Mouse (Mus musculus): ENCODE results near the gene Pm20d1. TPM values are rescaled to one million over a fixed set of nuclear protein-coding genes. Genes with fewer than 3 reads are reported as not detected.

The Pm20d1 gene
- polyA plus RNA-seq, 1 experiment: 0.35 TPM

DNA sequence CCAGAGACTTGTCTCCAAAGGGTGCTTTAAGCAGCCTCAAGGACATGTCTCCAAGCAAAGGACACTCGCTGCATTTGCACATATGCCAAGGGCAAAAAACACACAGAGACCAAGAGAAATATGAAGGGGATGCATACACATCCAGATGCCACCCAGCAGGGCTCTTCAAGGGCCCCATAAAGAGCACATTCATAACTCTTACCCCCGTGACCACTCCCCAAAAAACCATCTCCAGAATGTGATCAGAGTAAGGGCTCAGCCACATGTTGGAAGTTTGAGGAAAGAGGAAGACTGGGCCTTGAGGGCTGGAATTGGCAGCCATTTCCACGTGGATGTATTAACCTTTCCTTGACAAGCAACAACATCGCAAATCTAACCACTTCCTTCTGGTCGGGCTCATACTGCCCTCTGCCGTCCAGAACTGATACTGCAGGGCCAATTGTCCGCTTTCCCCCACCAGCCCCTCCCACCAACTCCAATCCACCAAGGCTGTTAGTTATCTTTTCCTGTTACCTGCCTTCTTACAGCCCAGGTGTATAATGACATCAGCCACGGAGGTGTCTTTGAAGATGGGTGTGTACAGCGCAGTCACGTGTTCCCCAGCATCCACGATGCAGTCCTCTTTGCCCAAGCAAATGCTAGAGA lies 31.7 kb upstream of the Pm20d1 start:
- WGBS: 19% methylated on average over 11 of the region's 11 CpGs

DNA sequence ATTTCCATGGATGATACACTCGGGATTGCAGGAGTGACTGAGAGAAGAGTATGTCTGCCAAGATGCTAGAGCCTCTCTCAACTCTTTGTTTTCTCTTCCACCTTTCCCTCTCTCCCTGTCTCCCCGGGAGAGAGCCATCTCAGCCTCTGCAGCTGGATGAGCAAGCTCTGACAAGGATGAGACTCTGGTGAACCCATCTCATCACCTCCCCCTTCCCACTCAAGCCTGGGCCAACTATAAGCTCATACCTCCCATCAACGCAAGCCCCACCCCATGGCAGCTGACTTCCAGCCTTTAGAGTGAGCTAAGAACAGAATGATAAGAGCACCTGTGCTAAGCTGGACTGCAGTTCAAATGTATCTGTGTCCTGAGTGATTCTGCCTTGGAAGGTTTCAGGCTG lies 27.9 kb upstream of the Pm20d1 start:
- TF ChIP-seq POLR2A (IDR thresholded peaks at IDR 0.05; ENCODE audit: borderline replicate concordance, control insufficient read depth, low read depth, low read length) (no peak), CTCF (IDR thresholded peaks at IDR 0.05; ENCODE audit: control insufficient read depth, insufficient read depth, low read length) (no peak)
- Histone ChIP-seq H3K27ac (ENCODE audit: control insufficient read depth, insufficient read depth, low read depth, low read length, poor library complexity) (no peak overlapping the region), H3K4me3 (replicated peaks; ENCODE audit: control insufficient read depth, low read depth, low read length) (no peak overlapping the region), H3K4me1 (ENCODE audit: control insufficient read depth, insufficient read depth, low read length) (no peaks in the 10 kb centered on the region)
- WGBS: 75% methylated on average over 3 of the region's 3 CpGs

More for the DNA sequence above, 31.7 kb upstream of the Pm20d1 start:
- no peaks in the 10 kb centered on the region for H3K4me1 ChIP-seq (ENCODE audit: control insufficient read depth, insufficient read depth, low read length)
- H3K27ac ChIP-seq (ENCODE audit: control insufficient read depth, insufficient read depth, low read depth, low read length, poor library complexity): no peak overlapping the region
- TF ChIP-seq POLR2A (IDR thresholded peaks at IDR 0.05; ENCODE audit: borderline replicate concordance, control insufficient read depth, low read depth, low read length): no peak
- peak; percentile 92 for TF ChIP-seq CTCF (IDR thresholded peaks at IDR 0.05; ENCODE audit: control insufficient read depth, insufficient read depth, low read length)
- H3K4me3 ChIP-seq (replicated peaks; ENCODE audit: control insufficient read depth, low read depth, low read length): no peak overlapping the region

DNA sequence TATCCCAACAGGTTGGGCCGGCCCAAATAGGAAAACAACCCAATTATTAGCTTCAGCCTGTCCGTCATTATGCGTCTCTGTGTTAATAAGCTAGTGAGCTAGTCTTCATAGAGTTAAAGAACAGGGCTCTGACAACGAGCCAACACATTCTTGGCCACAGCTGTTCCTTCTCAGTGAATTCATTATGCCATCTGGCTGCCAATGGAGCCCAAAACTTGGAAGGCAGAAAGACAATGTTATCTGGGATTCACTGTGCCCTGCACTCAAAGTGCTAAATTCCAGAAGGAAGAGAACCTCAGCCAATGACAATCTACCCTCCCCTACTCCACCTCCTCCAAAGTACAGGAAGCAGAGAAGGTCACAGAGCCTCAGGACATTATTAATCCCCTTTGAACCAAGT lies 26.5 kb upstream of the Pm20d1 start:
- H3K4me1 ChIP-seq (ENCODE audit: control insufficient read depth, insufficient read depth, low read length): no peaks in the 10 kb centered on the region
- H3K4me3 ChIP-seq (replicated peaks; ENCODE audit: control insufficient read depth, low read depth, low read length): no peak overlapping the region
- no peak for TF ChIP-seq POLR2A (IDR thresholded peaks at IDR 0.05; ENCODE audit: borderline replicate concordance, control insufficient read depth, low read depth, low read length)
- no peak for TF ChIP-seq CTCF (IDR thresholded peaks at IDR 0.05; ENCODE audit: control insufficient read depth, insufficient read depth, low read length)
- 80% methylated on average over 4 of the region's 4 CpGs for WGBS
- H3K27ac ChIP-seq (ENCODE audit: control insufficient read depth, insufficient read depth, low read depth, low read length, poor library complexity): no peak overlapping the region

DNA sequence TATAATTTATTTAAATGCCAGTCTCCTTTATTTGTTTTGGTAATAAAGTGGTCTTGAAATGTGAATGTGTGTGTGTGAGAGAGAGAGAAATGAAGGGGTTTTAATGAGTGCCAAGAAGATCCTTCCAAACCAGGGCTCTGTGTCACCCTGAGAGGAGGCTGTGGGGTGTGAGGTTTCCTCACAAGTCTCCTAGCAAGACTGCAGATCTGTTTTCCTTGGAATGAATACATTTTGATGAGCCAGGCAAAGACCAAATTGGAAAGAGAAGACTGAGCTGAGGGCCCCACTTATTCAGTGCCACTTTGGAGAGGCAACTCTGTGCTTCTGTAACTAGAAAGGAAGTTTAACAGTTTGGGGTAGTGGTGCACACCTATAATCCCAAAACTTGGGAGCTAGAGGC lies 25.7 kb upstream of the Pm20d1 start:
- Histone ChIP-seq H3K4me3 (replicated peaks; ENCODE audit: control insufficient read depth, low read depth, low read length) (no peak overlapping the region), H3K4me1 (ENCODE audit: control insufficient read depth, insufficient read depth, low read length) (no peaks in the 10 kb centered on the region), H3K27ac (ENCODE audit: control insufficient read depth, insufficient read depth, low read depth, low read length, poor library complexity) (no peak overlapping the region)
- TF ChIP-seq CTCF (IDR thresholded peaks at IDR 0.05; ENCODE audit: control insufficient read depth, insufficient read depth, low read length) (no peak), POLR2A (IDR thresholded peaks at IDR 0.05; ENCODE audit: borderline replicate concordance, control insufficient read depth, low read depth, low read length) (no peak)

DNA sequence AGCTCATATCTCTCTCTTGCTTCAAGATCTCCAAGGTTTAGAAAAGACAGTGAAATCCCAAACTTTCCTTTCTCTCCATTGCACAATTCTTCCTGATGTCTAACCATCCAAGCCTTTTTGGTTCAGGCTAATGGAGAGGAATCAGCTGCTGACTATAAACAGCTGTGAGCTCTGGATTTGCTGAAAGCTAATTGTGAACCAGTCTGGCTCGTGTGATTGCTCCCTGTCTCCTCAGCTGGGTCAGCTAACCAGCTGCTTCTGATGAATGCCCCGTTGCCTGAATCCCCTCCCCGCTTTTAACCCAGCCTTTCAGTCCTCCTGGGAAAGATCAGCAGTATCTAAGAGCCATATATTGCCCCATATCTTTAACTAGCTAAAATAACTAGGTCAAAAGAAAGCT lies 2.6 kb upstream of the Pm20d1 start:
- no peaks in the 10 kb centered on the region for H3K4me1 ChIP-seq (ENCODE audit: control insufficient read depth, insufficient read depth, low read length)
- WGBS: 67% methylated on average over 3 of the region's 3 CpGs
- TF ChIP-seq CTCF (IDR thresholded peaks at IDR 0.05; ENCODE audit: control insufficient read depth, insufficient read depth, low read length): no peak
- no peak for TF ChIP-seq POLR2A (IDR thresholded peaks at IDR 0.05; ENCODE audit: borderline replicate concordance, control insufficient read depth, low read depth, low read length)
- H3K4me3 ChIP-seq (replicated peaks; ENCODE audit: control insufficient read depth, low read depth, low read length): no peak overlapping the region
- H3K27ac ChIP-seq (ENCODE audit: control insufficient read depth, insufficient read depth, low read depth, low read length, poor library complexity): no peak overlapping the region

DNA sequence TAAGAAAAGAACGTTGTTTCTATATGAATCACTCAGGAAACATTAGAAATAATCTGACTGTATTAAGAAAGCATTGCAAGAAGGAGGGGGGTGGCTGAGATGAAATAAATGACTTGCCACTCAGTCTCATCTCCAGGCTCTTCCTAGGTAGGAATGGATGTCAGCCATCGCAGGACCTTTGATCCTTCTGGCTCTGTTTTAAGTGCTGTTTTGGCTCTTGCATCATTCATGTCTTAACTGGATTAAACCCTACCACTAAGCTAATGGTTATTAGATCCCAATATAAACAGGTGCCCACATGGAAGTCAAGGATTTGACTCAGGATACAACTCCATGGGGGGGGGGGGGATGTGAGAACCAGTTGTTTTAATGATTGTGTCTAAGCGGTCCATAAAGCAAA lies 2.0 kb upstream of the Pm20d1 start:
- Histone ChIP-seq H3K27ac (ENCODE audit: control insufficient read depth, insufficient read depth, low read depth, low read length, poor library complexity) (no peak overlapping the region), H3K4me3 (replicated peaks; ENCODE audit: control insufficient read depth, low read depth, low read length) (no peak overlapping the region), H3K4me1 (ENCODE audit: control insufficient read depth, insufficient read depth, low read length) (no peaks in the 10 kb centered on the region)
- 72% methylated on average over 3 of the region's 3 CpGs for WGBS
- no peak for TF ChIP-seq POLR2A (IDR thresholded peaks at IDR 0.05; ENCODE audit: borderline replicate concordance, control insufficient read depth, low read depth, low read length)
- no peak for TF ChIP-seq CTCF (IDR thresholded peaks at IDR 0.05; ENCODE audit: control insufficient read depth, insufficient read depth, low read length)

DNA sequence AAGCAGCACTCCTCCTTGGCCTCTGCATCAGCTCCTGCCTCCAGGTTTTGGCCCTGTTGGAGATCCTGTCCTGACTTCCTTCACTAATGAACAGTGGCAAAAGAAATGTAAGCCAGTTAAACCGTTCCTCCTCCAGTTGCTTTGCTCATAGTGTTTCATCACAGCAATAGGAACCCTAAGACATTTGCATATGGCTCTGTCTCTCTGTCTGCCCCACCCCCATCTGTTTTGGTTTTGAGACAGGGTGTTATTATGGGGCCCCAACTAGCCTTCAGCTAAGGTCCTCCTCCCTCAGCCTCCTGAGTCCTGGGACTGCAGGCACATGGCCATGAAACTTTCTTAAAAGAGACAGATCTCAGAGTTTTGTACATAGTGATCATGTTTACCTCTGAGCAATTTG lies 2.8 kb downstream of the Pm20d1 start:
- TF ChIP-seq POLR2A (IDR thresholded peaks at IDR 0.05; ENCODE audit: borderline replicate concordance, control insufficient read depth, low read depth, low read length): no peak
- no peak for TF ChIP-seq CTCF (IDR thresholded peaks at IDR 0.05; ENCODE audit: control insufficient read depth, insufficient read depth, low read length)
- Histone ChIP-seq H3K4me1 (ENCODE audit: control insufficient read depth, insufficient read depth, low read length) (no peaks in the 10 kb centered on the region), H3K4me3 (replicated peaks; ENCODE audit: control insufficient read depth, low read depth, low read length) (no peak overlapping the region), H3K27ac (ENCODE audit: control insufficient read depth, insufficient read depth, low read depth, low read length, poor library complexity) (no peak overlapping the region)
- WGBS: 26% methylated on average over 1 of the region's 1 CpGs

DNA sequence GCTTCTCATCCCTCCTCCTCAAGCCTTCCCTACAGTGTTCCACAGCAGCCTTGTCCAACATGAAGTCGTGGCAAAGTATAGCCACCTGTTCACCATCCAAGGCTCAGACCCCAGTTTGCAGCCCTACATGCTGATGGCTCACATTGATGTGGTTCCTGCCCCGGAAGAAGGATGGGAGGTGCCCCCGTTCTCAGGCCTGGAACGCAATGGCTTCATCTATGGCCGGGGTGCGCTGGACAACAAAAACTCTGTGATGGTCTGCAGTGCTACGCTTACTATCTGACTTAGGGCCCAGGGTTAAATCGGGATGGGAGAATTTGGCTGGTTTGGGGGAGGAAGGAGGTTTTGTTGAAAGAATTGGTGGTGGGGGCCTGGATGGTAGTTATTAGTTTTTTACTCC lies 3.9 kb downstream of the Pm20d1 start:
- H3K4me1 ChIP-seq (ENCODE audit: control insufficient read depth, insufficient read depth, low read length): no peaks in the 10 kb centered on the region
- no peak overlapping the region for H3K4me3 ChIP-seq (replicated peaks; ENCODE audit: control insufficient read depth, low read depth, low read length)
- TF ChIP-seq POLR2A (IDR thresholded peaks at IDR 0.05; ENCODE audit: borderline replicate concordance, control insufficient read depth, low read depth, low read length) (no peak), CTCF (IDR thresholded peaks at IDR 0.05; ENCODE audit: control insufficient read depth, insufficient read depth, low read length) (no peak)
- H3K27ac ChIP-seq (ENCODE audit: control insufficient read depth, insufficient read depth, low read depth, low read length, poor library complexity): no peak overlapping the region
- WGBS: 85% methylated on average over 8 of the region's 8 CpGs

DNA sequence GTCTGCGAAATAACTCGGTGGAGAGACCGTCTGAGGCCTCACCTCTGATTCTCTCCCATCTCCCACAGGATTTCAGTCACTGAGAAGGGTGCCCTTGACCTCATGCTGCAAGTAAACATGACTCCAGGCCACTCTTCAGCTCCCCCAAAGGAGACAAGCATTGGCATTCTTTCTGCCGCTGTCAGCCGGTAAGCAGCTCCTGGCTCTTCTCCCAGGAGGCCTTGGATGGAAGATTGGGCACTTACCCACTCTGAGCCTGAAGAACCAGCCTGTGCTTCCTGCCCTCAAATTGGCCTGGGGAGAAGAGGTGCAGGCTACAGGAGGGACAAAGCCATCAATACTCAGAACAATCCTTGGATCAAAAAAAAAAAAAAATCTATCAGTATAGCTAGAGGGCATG lies 5.5 kb downstream of the Pm20d1 start:
- 88% methylated on average over 5 of the region's 5 CpGs for WGBS
- no peak overlapping the region for H3K4me3 ChIP-seq (replicated peaks; ENCODE audit: control insufficient read depth, low read depth, low read length)
- TF ChIP-seq POLR2A (IDR thresholded peaks at IDR 0.05; ENCODE audit: borderline replicate concordance, control insufficient read depth, low read depth, low read length) (no peak), CTCF (IDR thresholded peaks at IDR 0.05; ENCODE audit: control insufficient read depth, insufficient read depth, low read length) (no peak)
- no peak overlapping the region for H3K27ac ChIP-seq (ENCODE audit: control insufficient read depth, insufficient read depth, low read depth, low read length, poor library complexity)
- H3K4me1 ChIP-seq (ENCODE audit: control insufficient read depth, insufficient read depth, low read length): no peaks in the 10 kb centered on the region
